Mouse (Mus musculus) frontal cortex, adult (tissue): ENCODE results near the gene Nhlh1.
A peak's percentile ranks its signal among the peaks of the same experiment; 100 is the strongest.

ENCODE experiments used
- ATAC-seq: cut with Nextera tagmentation; 2 replicates; pipeline ENCODE4 v1.9.2; 2017; ENCODE audit warnings: mild to moderate bottlenecking, moderate library complexity, mixed read lengths; ENCODE audit not compliant: low TSS enrichment

The Nhlh1 gene

GRCm38 (mm10) chr1:172016660-172017516 is 40.5 kb downstream of the Nhlh1 start:
- ATAC-seq = no peak

GRCm38 (mm10) chr1:172016031-172016430 is 41.3 kb downstream of the Nhlh1 start:
- ATAC-seq = peak; percentile 38; the same call in 1 of the 2 replicates

- ATAC-seq = no peak
Observed at GRCm38 (mm10) chr1:172015312-172015939, 41.9 kb downstream of the Nhlh1 start.

GRCm38 (mm10) chr1:172014771-172015170 is 42.6 kb downstream of the Nhlh1 start:
- no peak for ATAC-seq

GRCm38 (mm10) chr1:172012030-172012429 is 45.3 kb downstream of the Nhlh1 start:
- ATAC-seq = peak; percentile 83

GRCm38 (mm10) chr1:172010042-172010824 is 47.1 kb downstream of the Nhlh1 start:
- no peak for ATAC-seq

GRCm38 (mm10) chr1:172009406-172009805 is 48.0 kb downstream of the Nhlh1 start:
- no peak for ATAC-seq

GRCm38 (mm10) chr1:172008351-172008750 is 49.0 kb downstream of the Nhlh1 start:
- no peak for ATAC-seq

- ATAC-seq = no peak
Observed at GRCm38 (mm10) chr1:172007761-172008160, 49.6 kb downstream of the Nhlh1 start.
